Mouse (Mus musculus) hindbrain, postnatal 0 days (tissue): ENCODE data around the gene Nr1i3. TPM values are rescaled to one million over a fixed set of nuclear protein-coding genes. Genes with fewer than 3 reads are reported as not detected.
A peak's percentile ranks its signal among the peaks of the same experiment; 100 is the strongest.

Source experiments
- ATAC-seq: fragments of 200-750 bp; cut with Nextera tagmentation; 2 replicates; pipeline ENCODE4 v1.8.0; 2017; ENCODE audit warnings: mild to moderate bottlenecking, moderate TSS enrichment, moderate library complexity
- DNase-seq: peaks from one replicate; pipeline ENCODE4 v3.0.0-alpha.2; 2015; ENCODE audit warnings: low spot score
- H3K27ac ChIP-seq: fragments of 300-500 bp; sonication (generic); 2 replicates; pipeline ENCODE4 v1.5.1; 2014; ENCODE audit warnings: mild to moderate bottlenecking
- H3K27me3 ChIP-seq: fragments of 300-500 bp; sonication (generic); 2 replicates; pipeline ENCODE4 v1.6.1; 2014; ENCODE audit warnings: low read length, mixed read lengths; ENCODE audit not compliant: insufficient read depth
- H3K36me3 ChIP-seq: fragments of 300-500 bp; sonication (generic); 2 replicates; pipeline ENCODE4 v1.6.1; 2014; ENCODE audit warnings: low read length, mixed read lengths; ENCODE audit not compliant: insufficient read depth
- H3K4me1 ChIP-seq: fragments of 300-500 bp; sonication (generic); 2 replicates; pipeline ENCODE4 v1.6.1; 2014; ENCODE audit warnings: antibody characterized with exemption, low read length, mixed read lengths; ENCODE audit not compliant: insufficient read depth
- H3K4me2 ChIP-seq: fragments of 300-500 bp; sonication (generic); 2 replicates; pipeline ENCODE4 v1.6.1; 2014; ENCODE audit warnings: low read depth, mild to moderate bottlenecking, low read length, moderate library complexity, mixed read lengths
- H3K4me3 ChIP-seq: fragments of 300-500 bp; sonication (generic); 2 replicates; pipeline ENCODE4 v1.5.1; 2014; ENCODE audit warnings: low read length
- H3K9ac ChIP-seq: fragments of 300-500 bp; sonication (generic); replicated peaks from 2 replicates; pipeline ENCODE4 v1.6.1; 2014; ENCODE audit warnings: mild to moderate bottlenecking, low read length, moderate library complexity, mixed read lengths
- H3K9me3 ChIP-seq: fragments of 300-500 bp; sonication (generic); 2 replicates; pipeline ENCODE4 v1.6.1; 2016; ENCODE audit warnings: low read length, mixed read lengths
- CTCF ChIP-seq: IDR thresholded peaks from 2 replicates; pipeline ENCODE4 v1.5.1; 2016; ENCODE audit warnings: antibody characterized with exemption, control low read depth, low read depth
- WGBS: fragments of 180-500 bp; shearing (Covaris S2); extraction: QIAGEN DNeasy Blood & Tissue Kit; methylation state at CpG from one replicate; pipeline ENCODE4 v1.1.7; 2014; 5-methylcytosine and 5-hydroxymethylcytosine counted together
- polyA plus RNA-seq: library from polyadenylated mRNA; unstranded; fragments of >200 nt; fragmentation: Nextera tagmentation; extraction: Ambion mirVana; gene quantifications from 2 replicates; pipeline ENCODE4 v1.2.1, GENCODE M21; 2015
- total RNA-seq: library from RNA; depleted of rRNA; stranded (reverse); fragments of >200 nt; gene quantifications from 2 replicates; pipeline ENCODE4 v1.2.3, GENCODE M21; 2014

The Nr1i3 gene
- total and polyA plus RNA-seq, 2 experiments from 2014 or later = 0.40 TPM; not detected in 1

DNA sequence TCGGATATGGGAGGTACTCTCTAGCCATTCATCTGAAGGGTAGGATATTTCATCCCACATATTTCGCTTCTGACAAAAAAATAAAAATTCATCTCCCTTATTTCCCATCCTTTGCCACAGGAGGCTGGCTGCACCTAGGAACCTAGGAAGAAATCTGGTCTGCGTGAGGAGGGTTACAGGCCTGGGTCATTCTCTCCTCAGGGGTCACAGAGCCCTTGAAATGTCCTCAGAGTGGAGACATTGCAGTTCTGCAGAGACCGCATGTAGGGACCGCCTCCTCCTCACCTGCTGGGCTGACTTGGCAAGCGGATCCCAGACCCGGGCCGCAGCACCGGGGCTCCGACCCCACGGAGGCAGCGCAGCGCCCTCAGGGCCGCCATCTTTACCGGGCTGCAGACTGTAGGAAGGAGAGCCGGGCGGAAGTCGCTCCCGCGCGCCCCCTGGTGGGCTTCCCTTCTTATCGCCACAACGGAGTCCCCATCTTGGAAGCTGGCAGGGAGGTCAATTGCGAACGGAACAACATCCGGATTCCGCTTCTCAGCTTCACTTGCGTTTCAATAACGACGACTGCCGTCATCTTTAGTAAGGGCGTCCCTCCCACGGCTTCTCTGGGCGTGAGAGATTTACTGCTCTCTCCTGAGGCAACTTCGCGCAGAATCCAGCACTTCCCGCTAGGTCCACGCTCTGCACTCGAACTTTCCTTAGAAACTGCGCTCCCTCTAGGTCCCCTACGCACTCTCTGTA, 33.1 kb downstream of the Nr1i3 start:
- under 1% methylated on average over 41 of the region's 41 CpGs for WGBS
- H3K4me2 ChIP-seq = peak overlapping the region; percentile 89
- peak overlapping the region; percentile 82 for H3K27ac ChIP-seq
- peak overlapping the region; percentile 84 for H3K9ac ChIP-seq
- peak; percentile 95 for ATAC-seq
- H3K27me3 ChIP-seq = no peaks in the 10 kb centered on the region
- peak; percentile 91 for TF ChIP-seq CTCF
- H3K4me3 ChIP-seq = peak overlapping the region; percentile 81
- peaks cover 3% of the 10 kb centered on the region; the same call in 1 of the 2 replicates for H3K36me3 ChIP-seq
- no peaks in the 10 kb centered on the region for H3K9me3 ChIP-seq
- DNase-seq = peak; percentile 99
- peaks cover 20% of the 10 kb centered on the region for H3K4me1 ChIP-seq

- Histone ChIP-seq H3K27me3 (no peaks in the 10 kb centered on the region), H3K36me3 (peaks cover 3% of the 10 kb centered on the region; the same call in 1 of the 2 replicates), H3K4me3 (peak overlapping the region; percentile 81), H3K27ac (peak overlapping the region; percentile 82), H3K9me3 (no peaks in the 10 kb centered on the region), H3K9ac (peak overlapping the region; percentile 84; the same call in 1 of the 2 replicates), H3K4me1 (peaks cover 26% of the 10 kb centered on the region), H3K4me2 (peak overlapping the region; percentile 89)
- WGBS = 12% methylated on average over 13 of the region's 13 CpGs
- DNase-seq = no peak
- ATAC-seq = no peak
- TF ChIP-seq CTCF = no peak
Measured at GRCm38 (mm10) chr1:171247453-171247841, 33.7 kb downstream of the Nr1i3 start.

GRCm38 (mm10) chr1:171247916-171248315, 34.1 kb downstream of the Nr1i3 start:
- no peak overlapping the region for H3K9ac ChIP-seq
- 26% methylated on average over 4 of the region's 4 CpGs for WGBS

GRCm38 (mm10) chr1:171248386-171249226, 34.8 kb downstream of the Nr1i3 start:
- peak overlapping the region; percentile 82; the same call in 1 of the 2 replicates for H3K27ac ChIP-seq
- no peaks in the 10 kb centered on the region for H3K9me3 ChIP-seq
- H3K9ac ChIP-seq = no peak overlapping the region
- peaks cover 29% of the 10 kb centered on the region for H3K4me1 ChIP-seq
- DNase-seq (no peak), ATAC-seq (no peak)
- H3K4me2 ChIP-seq = no peak overlapping the region
- WGBS = 32% methylated on average over 3 of the region's 3 CpGs
- no peak overlapping the region for H3K4me3 ChIP-seq
- no peaks in the 10 kb centered on the region for H3K36me3 ChIP-seq
- no peak for TF ChIP-seq CTCF
- no peaks in the 10 kb centered on the region for H3K27me3 ChIP-seq

More at GRCm38 (mm10) chr1:171247916-171248315, 34.1 kb downstream of the Nr1i3 start:
- Histone ChIP-seq H3K9me3 (no peaks in the 10 kb centered on the region), H3K27ac (peak overlapping the region; percentile 82), H3K4me2 (peak overlapping the region; percentile 89), H3K27me3 (no peaks in the 10 kb centered on the region), H3K4me3 (no peak overlapping the region), H3K4me1 (peaks cover 29% of the 10 kb centered on the region), H3K36me3 (no peaks in the 10 kb centered on the region)
- no peak for TF ChIP-seq CTCF
- ATAC-seq (no peak), DNase-seq (no peak)

DNA sequence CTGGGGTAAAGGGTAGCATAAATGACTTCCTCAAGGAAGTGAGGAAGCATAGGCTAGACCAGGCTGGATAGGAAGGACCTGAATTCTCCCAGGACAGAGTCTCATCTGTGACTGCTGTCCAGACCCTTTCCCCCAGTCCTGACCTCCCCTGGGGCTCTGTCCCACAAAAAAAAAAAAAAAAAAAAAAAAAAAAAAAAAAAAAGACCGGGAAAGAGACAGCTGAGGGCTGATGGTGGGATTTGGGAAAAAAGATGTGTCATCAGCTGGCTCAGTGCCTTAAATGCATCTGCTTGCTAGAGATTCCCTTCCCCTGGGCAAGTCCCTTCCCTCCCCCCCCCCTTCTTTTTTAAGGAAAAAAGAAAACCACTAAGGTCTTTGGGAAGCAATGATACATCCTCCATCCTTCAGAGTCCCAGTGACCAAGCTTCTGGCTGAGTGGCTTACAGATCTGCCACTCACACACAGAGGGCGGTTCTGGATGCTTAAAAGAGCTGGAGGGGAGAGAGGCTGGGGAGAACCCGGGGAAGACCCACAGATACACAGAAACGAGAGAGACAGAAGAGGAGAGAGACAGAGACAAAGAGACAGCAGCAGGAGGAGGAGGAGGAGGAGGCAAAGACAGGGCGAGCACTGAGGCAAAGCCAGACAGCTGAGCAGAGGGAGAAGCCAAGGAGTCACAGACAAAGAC, 36.3 kb downstream of the Nr1i3 start, which contains the start of gene Adamts4:
TSS of gene Adamts4 (plus strand) at position 509 of the 688 bp plus-strand sequence.
- TF ChIP-seq CTCF = no peak
- DNase-seq = peak; percentile 68
- Histone ChIP-seq H3K27ac (peak within 1 kb of the TSS; percentile 64), H3K36me3 (no peaks in the 10 kb centered on the region), H3K9ac (peak within 1 kb of the TSS; percentile 24; the same call in 1 of the 2 replicates), H3K27me3 (no peaks in the 10 kb centered on the region), H3K4me3 (peak within 1 kb of the TSS; percentile 20), H3K4me1 (peaks cover 29% of the 10 kb centered on the region), H3K9me3 (no peaks in the 10 kb centered on the region), H3K4me2 (peak within 1 kb of the TSS; percentile 58)
- WGBS = 7% methylated on average over 5 of the region's 5 CpGs
- no peak for ATAC-seq
